Mouse (Mus musculus): ENCODE results near the gene Hcrt.
A peak's percentile ranks its signal among the peaks of the same experiment; 100 is the strongest.

Hcrt gene

DNA sequence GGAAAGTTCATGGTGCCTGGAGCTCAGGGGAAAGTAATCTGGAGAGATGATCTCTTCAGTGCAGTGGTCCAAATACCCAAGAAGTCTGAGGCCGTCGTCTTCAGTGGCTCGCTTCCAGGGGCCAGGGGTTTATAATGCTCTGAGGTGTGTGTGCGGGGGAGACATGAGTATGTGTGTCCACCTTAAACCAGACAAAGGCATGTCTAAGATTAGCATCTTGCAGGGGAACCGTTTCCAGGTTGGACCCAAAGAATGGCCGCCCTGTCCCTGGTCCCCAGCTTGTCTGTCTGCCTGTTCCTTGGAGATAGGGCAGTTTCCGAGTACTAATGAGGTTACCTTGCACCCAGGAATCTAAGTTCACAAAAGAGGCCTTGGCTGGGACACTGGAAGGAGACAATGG is at the start of gene Hcrt:
TSS of gene Hcrt (minus strand) at position 101 of the 400 bp plus-strand sequence.
- DNase-seq (ENCODE audit: low spot score in 2 of 2), result no peak

DNA sequence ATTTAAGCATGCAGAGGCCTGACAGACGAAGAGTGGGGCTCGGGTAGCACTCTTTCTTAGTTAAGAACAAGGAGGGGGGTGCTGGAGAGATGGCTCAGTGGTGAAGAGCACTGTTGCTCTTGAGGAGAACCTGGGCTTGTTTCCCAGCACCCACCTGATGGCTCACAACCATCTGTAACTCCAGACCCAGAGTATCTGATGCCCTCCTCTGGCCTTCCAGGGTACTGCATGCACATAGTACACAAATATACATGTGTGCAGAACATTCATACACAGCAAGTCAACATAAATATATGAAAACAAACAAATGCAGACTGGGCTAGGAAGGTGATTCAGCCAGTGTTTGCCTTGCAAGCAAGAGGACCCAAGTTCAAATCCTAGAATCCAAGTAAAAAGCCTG is 48.4 kb upstream of the Hcrt start:
- DNase-seq (ENCODE audit: low spot score in 2 of 2), result no peak

DNA sequence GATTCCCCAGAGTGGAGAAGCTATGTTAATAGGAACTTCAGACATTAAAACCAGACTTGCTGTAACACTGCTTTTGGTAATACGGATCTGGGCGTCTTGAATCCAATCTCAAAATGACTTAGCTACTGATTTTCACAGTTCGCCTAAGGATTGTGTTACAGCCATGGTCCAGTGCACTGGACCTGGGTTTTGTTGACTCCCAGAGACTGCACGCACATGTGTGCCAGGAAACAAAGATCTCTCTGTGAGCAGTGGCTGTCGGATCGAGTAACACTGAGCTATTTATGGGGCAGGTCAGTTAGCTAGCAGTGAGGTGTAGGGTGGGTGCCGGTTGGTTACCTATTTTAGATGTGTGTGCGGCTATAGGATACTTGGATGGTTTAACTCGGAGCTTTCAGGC is 47.8 kb upstream of the Hcrt start:
- DNase-seq (ENCODE audit: low spot score in 2 of 2), result no peak

DNA sequence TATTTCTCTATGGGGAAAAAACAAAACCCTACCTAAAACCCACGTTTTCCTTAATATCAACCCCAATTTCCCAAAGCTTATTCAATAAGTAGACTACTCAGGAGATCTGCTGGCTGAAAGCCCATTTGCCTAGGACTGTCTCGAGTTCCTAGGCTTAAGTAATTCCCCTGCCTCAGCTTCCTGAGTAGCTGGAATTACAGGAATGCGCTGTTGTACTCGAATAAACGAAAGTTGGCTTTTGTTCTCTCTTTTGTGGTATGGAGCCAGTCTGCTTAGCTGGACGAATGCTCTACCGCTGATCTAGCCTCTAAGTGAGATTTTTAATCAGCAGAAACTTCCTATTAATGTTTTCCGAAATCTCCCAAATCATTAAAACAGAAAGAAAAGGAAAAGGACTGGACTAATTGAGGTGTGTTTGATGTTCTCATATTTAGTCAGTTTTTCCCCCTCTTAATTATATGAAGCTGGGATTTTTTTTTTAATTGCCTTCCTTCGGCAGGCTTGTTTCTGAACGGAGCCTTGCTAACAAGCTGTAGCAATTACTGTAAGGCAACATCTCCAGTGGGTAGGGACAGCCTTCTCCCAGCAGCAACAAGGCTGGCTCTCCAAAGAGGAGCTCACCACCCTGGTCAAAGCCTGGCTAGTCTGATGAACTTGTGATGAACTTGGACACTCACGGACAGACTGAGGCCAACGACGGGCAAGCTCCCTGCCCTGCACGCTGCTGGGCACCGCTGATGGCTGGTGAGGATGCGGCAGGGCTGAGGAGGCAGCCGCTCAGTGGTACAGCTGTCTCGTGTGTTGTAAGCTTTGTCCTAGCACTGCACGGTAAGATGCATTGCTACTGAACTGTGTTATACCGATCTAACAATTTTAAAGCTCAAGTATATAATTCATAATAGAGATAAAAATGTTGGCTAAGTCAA is 43.9 kb upstream of the Hcrt start:
- no peak for DNase-seq (ENCODE audit: low spot score in 2 of 2)

DNA sequence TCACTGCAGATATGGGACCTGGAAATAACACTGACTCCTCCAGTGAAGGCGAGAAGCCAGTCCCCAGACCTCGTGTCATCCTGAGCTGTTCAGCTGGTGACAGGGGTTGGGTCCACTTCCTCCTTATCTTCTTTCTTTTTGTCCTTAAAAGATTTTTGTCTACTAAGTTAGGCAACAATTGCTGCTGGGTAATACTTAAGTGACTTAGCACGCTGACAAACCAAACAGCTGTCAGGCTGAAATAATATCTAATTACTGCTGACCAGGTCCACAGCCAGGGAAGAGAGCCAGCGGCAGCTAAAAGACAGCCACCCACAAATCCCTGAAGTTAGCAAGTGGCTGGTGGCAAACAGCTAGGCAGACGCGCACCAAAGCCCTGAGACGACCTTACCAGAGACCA is 42.8 kb upstream of the Hcrt start:
- DNase-seq (ENCODE audit: low spot score in 2 of 2), result no peak

DNA sequence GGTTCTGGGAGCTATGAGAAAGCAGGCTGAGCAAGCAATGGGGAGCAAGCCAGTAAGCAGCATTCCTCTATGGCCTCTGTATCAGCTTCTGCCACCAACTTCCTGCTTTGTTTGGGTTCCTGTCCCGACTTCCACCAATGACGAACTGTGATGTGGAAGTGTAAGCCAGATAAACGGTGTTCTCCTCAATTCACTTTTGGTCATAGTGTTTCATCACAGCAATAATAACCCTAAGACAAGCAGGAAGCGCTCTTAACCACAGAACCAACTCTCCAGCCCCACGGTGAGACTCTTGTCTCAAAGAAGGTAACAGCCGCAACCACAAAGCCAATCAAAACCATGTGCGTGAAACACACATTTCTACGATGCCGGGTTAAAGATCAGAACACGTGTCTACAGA is 41.7 kb upstream of the Hcrt start:
- DNase-seq (ENCODE audit: low spot score in 2 of 2), result no peak

DNA sequence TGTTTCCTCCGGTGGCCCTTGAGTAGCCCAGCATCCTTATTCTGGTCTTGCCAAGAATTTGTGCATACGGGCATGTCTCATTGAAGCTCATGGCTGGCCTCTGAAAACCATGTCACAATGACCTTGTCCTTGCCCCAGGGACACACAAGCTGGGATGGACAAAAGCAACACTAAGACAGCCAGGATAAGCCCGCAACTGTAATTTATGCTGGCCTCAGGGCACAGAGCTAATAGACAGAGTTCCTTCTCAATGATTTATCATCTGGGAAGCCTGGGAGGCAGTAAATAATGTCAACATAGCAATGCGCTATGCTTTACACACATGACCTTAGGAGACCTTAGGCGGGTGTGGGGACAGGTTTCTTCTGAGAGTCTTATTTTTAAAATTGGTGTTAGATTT is 36.7 kb upstream of the Hcrt start:
- no peak for DNase-seq (ENCODE audit: low spot score in 2 of 2)

DNA sequence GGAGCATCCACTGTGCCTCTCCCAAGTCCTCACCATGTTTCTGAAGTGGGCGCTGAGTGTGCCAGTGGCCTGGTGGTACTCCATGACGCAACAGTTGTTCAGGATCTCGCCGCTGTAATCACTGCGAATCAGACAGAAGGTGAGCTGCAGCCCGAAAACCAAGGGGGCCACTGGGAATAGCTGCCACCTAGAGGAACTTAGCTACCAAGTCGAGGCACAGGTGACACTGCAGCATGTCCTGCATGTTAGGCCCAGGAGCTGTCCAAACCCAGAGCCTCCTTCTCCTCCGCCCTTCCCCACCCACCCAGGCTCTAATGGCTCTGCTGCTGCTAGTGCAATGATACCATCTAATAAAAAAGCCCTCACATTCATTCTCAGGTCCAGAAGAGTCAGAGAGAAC is 33.9 kb upstream of the Hcrt start:
- no peak for DNase-seq (ENCODE audit: low spot score in 2 of 2)

DNA sequence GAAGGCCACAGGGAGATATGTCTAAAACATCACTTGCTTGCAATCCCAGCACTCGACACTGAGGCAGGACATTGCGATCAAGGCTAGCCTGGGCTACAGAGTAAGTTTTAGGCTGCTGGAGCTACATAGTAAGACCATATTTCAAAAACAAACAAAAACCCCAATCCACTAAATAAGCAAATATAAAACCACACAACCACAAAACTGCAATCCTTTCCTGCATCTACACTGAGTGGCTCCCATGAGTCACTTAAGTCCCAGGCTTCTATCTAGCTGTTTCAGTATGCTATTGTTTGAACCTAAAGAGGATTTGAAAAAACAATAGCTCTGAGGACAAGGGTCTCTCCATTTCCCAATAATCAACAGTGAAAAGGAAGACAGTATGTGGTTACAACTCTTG is 32.7 kb upstream of the Hcrt start:
- no peak for DNase-seq (ENCODE audit: low spot score in 2 of 2)

DNA sequence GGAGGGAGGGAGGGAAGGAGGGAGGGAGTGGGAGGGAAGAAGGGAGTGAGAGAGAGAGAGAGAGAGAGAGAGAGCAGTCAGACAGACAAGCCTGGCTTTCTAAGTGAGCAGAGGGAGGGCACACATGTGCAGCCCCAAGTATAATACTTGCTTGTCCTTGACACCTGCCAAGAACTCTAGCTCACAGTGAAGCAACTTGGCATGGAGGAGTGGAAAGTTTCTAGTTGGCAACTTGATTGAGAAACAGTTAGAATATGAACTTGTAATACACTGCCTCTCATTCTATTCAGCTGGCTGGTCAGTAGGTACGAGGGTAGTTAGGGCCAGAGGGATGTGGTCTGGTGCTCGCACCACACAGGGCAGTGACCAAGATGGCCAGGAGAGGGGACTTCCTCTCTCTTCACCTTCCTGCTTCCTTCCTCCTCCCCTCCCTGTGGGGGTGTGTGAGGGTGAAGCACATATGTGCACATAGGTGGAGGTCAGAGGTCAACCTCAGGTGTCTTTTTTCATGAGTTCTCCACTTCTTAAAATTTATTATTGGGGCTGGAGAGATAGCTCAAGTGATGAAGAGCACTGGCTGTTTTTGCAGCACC is 28.8 kb upstream of the Hcrt start:
- no peak for DNase-seq (ENCODE audit: low spot score in 2 of 2)

DNA sequence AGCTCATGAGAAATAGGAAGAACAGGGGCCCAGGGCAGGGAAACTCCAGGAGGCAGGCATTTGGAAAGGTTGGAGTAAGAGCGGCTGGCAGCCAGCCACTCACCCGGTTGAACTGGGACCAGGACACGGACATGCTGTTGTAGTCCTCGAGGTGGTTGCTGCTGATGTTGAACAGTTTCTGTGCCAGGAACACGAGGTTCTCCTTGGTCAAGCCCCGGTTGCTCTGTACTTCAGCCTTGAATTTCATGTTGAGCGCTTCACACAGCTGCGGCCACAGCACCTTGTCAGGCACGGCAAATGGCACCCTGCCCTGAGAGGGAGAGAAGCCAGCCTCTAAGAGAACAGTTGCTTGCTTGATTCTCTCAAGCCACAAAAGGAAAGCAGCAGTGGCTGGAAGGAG is 27.9 kb upstream of the Hcrt start:
- DNase-seq (ENCODE audit: low spot score in 2 of 2), result peak in 1 of 2 experiments; percentile 62

DNA sequence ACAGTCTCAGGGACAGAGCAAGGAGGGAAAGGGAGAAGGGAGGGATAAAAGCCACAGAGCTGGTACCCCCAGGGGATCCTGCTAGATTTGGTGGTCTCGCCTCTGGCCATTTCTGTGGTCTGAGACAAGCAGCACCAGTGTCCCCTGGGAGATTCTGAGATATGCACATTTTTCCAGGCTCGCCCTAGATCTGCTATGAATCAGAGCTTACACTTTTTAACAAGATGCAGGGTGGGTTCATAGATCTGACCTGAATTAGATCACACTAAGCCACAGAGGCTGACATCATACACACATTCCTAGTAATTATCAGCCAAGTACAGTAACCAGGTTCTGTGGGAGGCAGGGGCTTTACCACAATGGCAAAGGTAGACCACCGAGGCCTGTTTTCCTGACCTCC is 27.0 kb upstream of the Hcrt start:
- no peak for DNase-seq (ENCODE audit: low spot score in 2 of 2)

DNA sequence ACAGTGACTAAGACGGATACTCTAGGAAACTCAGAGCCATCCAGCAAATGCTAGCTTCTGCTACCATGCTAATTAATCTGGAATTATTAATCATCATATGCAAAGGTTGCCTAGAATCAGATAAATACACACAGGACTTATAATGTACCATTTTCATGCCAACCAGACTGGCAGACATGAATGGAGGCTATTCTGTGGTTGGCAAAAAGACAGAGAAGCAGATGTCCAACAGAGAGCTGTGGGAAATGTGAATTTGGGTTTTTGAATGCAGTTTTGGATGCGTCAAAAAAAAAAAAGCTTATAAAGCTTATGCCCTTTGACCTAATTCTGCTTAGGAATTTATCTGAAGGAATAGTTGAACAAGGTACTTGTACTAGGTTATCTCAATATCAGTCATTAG is 23.0 kb upstream of the Hcrt start:
- no peak for DNase-seq (ENCODE audit: low spot score in 2 of 2)

DNA sequence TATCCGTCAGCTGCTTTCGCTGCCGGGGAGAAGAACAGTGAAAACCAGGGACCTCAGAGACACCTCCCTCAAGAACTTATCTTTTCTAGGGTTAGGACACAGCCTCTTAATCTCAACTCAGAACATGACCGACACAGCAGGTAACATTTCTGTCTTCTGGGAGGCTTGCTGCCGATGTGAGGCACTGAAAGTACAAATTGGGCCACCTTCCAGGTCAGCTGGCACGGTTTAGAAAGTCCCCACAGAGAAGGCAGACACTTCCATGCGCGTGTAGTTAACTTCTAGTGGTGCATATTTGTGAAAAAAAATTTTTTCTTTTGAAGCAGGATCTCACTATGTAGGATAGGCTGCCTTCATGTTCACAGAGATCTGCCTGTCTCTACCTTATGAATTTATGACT is 21.6 kb upstream of the Hcrt start:
- no peak for DNase-seq (ENCODE audit: low spot score in 2 of 2)

DNA sequence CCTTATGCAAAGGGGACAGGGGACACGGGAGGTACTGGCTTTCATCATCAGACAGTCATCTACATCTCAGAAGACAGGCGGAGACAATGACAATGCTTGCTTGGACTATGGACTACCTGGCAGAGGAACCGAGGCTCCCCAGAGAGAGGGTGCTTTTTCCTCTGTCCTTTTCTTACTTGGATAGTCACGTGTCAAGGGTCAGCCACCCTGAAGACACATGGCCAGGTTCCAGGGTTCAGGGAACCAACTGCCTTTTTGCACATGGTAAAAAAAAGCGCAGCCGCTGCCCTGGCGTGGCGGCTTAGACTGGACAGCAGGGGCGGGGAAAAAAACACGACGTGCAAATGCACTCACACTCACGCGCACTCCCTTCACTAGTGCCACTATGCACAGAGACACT is 19.8 kb upstream of the Hcrt start:
- no peak for DNase-seq (ENCODE audit: low spot score in 2 of 2)

DNA sequence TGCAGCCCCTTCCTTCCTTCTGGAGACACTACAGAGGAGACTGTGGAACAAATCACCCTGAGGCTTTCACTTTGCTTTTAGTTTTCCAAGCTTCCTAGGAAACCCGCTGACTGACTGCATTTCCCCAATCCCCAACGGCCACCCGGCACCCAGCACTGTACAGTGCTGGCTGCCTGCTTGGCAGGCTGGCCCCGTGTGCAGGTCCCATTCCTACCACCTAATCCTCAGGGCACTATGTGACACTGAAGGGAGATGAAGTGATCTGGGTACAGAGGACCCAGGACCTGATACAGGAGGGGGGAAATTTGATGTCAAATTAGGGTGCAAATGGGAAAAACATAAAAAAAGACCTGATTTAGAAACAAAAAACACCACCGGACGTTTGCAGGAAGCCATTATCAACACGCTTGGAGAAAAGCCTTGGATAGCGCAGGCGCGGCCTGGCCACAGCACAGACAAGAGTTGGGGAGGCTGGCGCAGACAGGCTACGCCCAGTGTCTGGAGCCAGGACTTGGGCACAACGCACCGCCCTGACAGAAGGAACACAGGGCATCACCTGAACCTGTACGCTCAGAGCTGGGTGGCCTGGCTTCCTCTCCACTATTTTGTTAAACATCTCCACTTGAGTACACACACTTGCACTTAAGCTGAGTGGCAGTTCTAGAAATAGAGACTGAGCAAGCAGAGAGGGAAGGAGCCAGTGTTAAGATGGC is 19.2 kb upstream of the Hcrt start:
- DNase-seq (ENCODE audit: low spot score in 2 of 2), result no peak

DNA sequence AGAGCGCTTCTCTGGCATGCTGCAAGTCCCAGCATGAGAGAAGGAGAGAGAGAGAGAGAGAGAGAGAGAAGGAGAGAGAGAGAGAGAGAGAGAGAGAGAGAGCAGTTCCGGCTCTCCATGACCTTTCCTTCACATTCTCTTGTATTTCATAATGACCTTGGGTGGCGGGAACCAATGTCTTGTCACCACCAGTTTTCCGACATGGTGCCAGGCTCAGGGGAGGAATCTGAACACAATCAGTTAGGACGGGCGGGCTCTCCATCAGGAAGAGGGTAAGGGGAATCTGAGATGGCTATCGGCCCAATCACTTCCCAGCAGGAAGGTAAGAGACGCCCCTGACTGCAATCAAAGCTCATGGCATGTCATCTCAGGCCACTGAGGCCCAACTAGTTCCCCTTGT is 17.5 kb upstream of the Hcrt start:
- DNase-seq (ENCODE audit: low spot score in 2 of 2), result no peak

DNA sequence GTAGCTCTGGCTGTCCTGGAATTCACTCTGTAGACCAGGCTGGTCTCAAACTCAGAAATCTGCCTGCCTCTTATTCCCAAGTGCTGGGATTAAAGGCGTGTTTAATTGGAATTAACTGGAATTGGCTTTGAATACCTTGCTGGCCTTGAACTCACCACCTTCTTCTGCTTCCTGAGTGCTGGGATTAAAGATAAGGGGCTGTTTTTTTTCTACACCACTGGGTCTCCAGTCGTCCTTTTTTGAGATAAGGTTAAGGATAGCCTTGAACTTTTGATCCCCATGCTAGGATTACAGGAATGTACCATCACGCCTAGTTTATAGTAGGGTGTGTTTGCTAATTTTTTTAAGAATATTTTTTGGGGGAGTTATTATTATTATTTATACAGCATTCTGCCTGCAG is 15.3 kb upstream of the Hcrt start:
- DNase-seq (ENCODE audit: low spot score in 2 of 2), result no peak

DNA sequence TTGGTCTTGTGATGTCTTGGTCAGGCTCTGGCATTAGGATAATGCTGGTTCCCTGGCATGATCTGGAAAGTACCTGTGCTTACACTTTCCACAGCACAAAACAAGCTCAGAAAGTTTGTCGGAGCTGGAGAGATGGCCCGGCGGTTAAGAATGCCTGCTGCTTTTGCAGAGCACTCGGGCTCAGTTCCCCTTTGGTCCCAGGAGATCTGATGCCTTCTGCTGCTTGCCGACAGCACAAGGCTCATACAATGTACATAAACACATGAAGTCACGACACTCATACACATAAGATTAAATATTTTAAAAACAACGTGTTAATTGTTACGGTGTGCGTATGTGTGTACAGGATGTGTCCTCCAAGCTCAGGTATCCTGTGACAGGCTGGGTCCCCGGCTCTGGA is 13.2 kb upstream of the Hcrt start:
- no peak for DNase-seq (ENCODE audit: low spot score in 2 of 2)

DNA sequence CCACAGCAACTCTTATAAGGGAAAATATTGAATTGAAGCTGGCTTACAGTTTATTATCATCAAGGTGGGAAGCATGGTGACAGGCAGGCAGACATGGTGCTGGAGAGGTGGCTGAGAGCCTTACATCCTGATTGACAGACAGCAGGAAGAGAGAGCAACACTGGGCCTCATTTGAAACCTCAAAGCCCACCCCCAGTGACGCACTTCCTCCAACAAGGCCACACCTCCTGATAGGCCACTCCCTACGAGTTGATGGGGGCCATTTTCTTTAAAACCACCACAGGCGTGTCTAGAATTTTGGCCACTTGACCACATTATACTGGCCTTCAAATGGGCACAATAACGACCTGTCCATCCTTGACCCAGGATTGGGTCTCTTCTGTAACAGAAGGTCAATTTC is 11.5 kb upstream of the Hcrt start:
- DNase-seq (ENCODE audit: low spot score in 2 of 2), result no peak

DNA sequence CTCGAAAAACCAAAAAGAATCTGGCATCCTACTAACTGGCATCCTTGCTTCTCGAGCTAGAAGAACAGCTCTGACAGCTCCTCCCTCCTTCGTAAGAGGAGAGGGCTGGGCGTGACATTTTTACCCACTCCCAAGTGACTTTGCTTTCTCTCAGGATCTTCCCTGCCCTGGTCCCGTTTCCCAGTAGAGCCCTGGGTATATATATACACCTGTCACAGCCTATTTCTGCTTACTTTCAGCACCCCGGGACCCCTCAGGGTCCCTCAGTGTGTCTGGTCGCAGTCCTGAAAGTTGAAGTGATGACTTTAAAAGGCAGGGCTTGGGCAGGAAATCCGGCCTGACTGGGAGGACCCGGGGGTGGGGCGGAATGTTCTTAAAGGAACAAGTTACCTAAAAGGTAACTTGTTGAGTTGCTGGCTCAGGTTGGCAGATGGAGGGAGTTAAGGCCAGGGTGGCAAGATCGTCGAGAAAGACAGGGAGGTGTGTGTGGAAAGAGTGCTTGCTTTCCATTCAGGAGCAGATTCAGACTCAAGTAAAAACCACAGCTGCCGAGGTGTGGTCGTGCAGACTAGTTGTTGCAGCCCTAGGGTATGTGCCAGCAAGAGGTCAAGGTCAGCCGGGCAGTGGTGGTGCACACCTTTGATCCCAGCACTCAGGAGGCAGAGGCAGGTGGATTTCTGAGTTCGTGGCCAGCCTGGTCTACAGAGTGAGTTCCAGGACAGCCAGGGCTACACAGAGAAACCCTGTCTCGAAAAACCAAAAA is 8.1 kb upstream of the Hcrt start, which contains the start of gene Ghdc:
TSS of gene Ghdc (minus strand) at position 312 of the 763 bp plus-strand sequence.
- DNase-seq (ENCODE audit: low spot score in 2 of 2), result peak; percentile 84 to 88

DNA sequence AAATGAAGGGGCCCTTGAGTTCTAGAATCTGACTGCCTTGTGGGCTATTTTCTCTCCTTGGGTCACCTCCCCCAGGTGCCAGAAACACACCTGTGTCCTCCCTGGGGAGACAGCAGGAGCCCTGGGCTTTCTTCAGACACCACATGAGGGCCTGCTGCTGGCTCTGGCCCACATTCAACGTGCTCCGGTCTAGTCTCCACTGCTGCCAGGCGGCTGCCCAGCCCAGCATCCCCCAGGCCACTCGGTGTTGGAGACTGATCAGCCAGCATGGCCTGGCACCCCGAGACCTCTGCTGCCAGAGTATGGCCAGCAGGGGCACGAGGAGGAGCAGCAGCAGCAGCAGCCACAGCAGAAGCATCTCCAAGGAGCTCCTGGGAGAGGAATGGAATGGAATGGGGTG is 7.2 kb upstream of the Hcrt start:
- no peak for DNase-seq (ENCODE audit: low spot score in 2 of 2)
